Comparison of ENCODE assay signal across 10 mouse cellular contexts in genomic region chr2:24607905-24608764, GRCm38 (mm10).
A peak's percentile ranks its signal among the peaks of the same experiment; 100 is the strongest.
DNase-seq lines count a peak whose midpoint lies in the region; ATAC-seq and TF ChIP-seq lines count a peak whose summit lies in the region.
"Had no signal": no experiment of that assay in that cellular context is flagged by ENCODE, and none has a peak within 500 bp of the region (broad histone marks: within the 10 kb centered on the region; RNA-seq: fewer than 3 reads in every experiment).

No protein-coding gene starts in this region.

- 0 out of 2 replicates have a peak overlapping the region, but pooled peaks have one; percentile 3 for H3K27ac ChIP-seq in heart, embryonic 10.5 days
- H3K27ac ChIP-seq in heart, adult 2 months = no peak overlapping the region
- no peak overlapping the region for H3K27ac ChIP-seq in CH12.LX (ENCODE audit: insufficient read depth, low read depth)
- no peak overlapping the region for H3K27ac ChIP-seq in forebrain, embryonic 11.5 days (ENCODE audit: low read depth, low read length)
- H3K27ac ChIP-seq in limb, embryonic 13.5 days = no peak overlapping the region
- no peak overlapping the region for H3K27ac ChIP-seq in left cerebral cortex, adult 2 months

- no peak for DNase-seq in heart, embryonic 10.5 days (ENCODE audit: low spot score)
- no peak for DNase-seq in heart, adult 2 months
- DNase-seq in CH12.LX (ENCODE audit: extremely low read depth) = no peak
- peak; percentile 51 for DNase-seq in forebrain, embryonic 11.5 days (ENCODE audit: low spot score)
- DNase-seq in heart, postnatal 10 days = no peak
- DNase-seq in left cerebral cortex, adult 2 months (ENCODE audit: extremely low spot score in 1 of 2, low spot score in 2 of 2) = no peak
- no peak for DNase-seq in heart, adult 11 months
- DNase-seq: cerebellum, adult 8-10 months; kidney, adult 8-10 months had no signal

- TF ChIP-seq POLR2A in heart, adult 2 months (IDR thresholded peaks at IDR 0.05; ENCODE audit: insufficient read depth, low read depth, low read length) = no peak
- TF ChIP-seq POLR2A in CH12.LX (IDR thresholded peaks at IDR 0.05; ENCODE audit: low read depth, low read length) = no peak

- dilution Hi-C loops in CH12.LX (cut with MboI; ENCODE audit: extremely low pct_ligation_motif_present, extremely low pct_unique_long_range_greater_than_20kb, low sequenced_read_pairs) = no loop called here

- TF ChIP-seq RAD21 in CH12.LX (IDR thresholded peaks at IDR 0.05; ENCODE audit: low read depth, low read length) = no peak

- peak overlapping the region; percentile 39; the same call in 1 of the 2 replicates for H3K4me3 ChIP-seq in heart, embryonic 10.5 days
- no peak overlapping the region for H3K4me3 ChIP-seq in heart, adult 2 months
- no peak overlapping the region for H3K4me3 ChIP-seq in CH12.LX (replicated peaks in 1 of 3; ENCODE audit: low read depth in 2 of 3, low read length in 2 of 3, poor library complexity in 1 of 3)
- no peak overlapping the region for H3K4me3 ChIP-seq in forebrain, embryonic 11.5 days (ENCODE audit: low read depth, low read length)
- no peak overlapping the region for H3K4me3 ChIP-seq in limb, embryonic 13.5 days
- no peak overlapping the region for H3K4me3 ChIP-seq in left cerebral cortex, adult 2 months

- TF ChIP-seq CTCF in heart, adult 2 months (IDR thresholded peaks at IDR 0.05) = no peak
- TF ChIP-seq CTCF in CH12.LX (conservative IDR thresholded peaks at IDR 0.05 in 1 of 2, IDR thresholded peaks at IDR 0.05 in 1 of 2; ENCODE audit: low read depth in 2 of 2, low read length in 2 of 2) = no peak
- no peak for TF ChIP-seq CTCF in left cerebral cortex, adult 2 months (IDR thresholded peaks at IDR 0.05)

- TF ChIP-seq EP300 in heart, adult 2 months (IDR thresholded peaks at IDR 0.05; ENCODE audit: insufficient read depth, low read depth, low read length) = no peak
- no peak for TF ChIP-seq EP300 in CH12.LX (IDR thresholded peaks at IDR 0.05; ENCODE audit: low read length)

- H3K27me3 ChIP-seq in heart, embryonic 10.5 days (ENCODE audit: insufficient read depth, poor library complexity, severe bottlenecking) = peaks cover 41% of the 10 kb centered on the region
- H3K27me3 ChIP-seq in heart, adult 2 months (ENCODE audit: control insufficient read depth, insufficient read depth, low read length) = no peaks in the 10 kb centered on the region
- H3K27me3 ChIP-seq in CH12.LX (replicated peaks) = no peaks in the 10 kb centered on the region
- no peaks in the 10 kb centered on the region for H3K27me3 ChIP-seq in forebrain, embryonic 11.5 days (ENCODE audit: control insufficient read depth, insufficient read depth, low read length)
- H3K27me3 ChIP-seq in limb, embryonic 13.5 days = peaks cover 30% of the 10 kb centered on the region

- in situ Hi-C loops in CH12.LX (cut with MboI; ENCODE audit: low pct_ligation_motif_present, low pct_unique_long_range_greater_than_20kb, low sequenced_read_pairs) = no loop called here

- no peaks in the 10 kb centered on the region for H3K79me2 ChIP-seq in heart, adult 2 months (replicated peaks; ENCODE audit: control insufficient read depth, insufficient read depth, low read length)
- no peaks in the 10 kb centered on the region for H3K79me2 ChIP-seq in CH12.LX (replicated peaks; ENCODE audit: control insufficient read depth, extremely low read depth, insufficient read depth, poor library complexity, severe bottlenecking)

- H3K36me3 ChIP-seq in heart, embryonic 10.5 days = no peaks in the 10 kb centered on the region
- no peaks in the 10 kb centered on the region for H3K36me3 ChIP-seq in heart, adult 2 months (ENCODE audit: control insufficient read depth, insufficient read depth, low read length)
- H3K36me3 ChIP-seq in CH12.LX (replicated peaks in 1 of 2; ENCODE audit: control insufficient read depth in 1 of 2, insufficient read depth in 1 of 2, low read length in 1 of 2) = no peaks in the 10 kb centered on the region
- no peaks in the 10 kb centered on the region for H3K36me3 ChIP-seq in forebrain, embryonic 11.5 days (ENCODE audit: control insufficient read depth, insufficient read depth, low read length)
- no peaks in the 10 kb centered on the region for H3K36me3 ChIP-seq in limb, embryonic 13.5 days

- 0 out of 2 replicates have a peak overlapping the region, but pooled peaks have one; percentile 7 for H3K4me2 ChIP-seq in CH12.LX (ENCODE audit: insufficient read depth, low read depth, poor library complexity, severe bottlenecking)
- H3K4me2 ChIP-seq in forebrain, embryonic 11.5 days (ENCODE audit: low read depth, low read length, severe bottlenecking) = peak overlapping the region; percentile 20; the same call in 1 of the 2 replicates
- H3K4me2 ChIP-seq in limb, embryonic 13.5 days (replicated peaks) = peak overlapping the region; percentile 38

- ATAC-seq in forebrain, embryonic 11.5 days (replicated peaks; ENCODE audit: low FRiP score) = peak; percentile 66; the same call in 1 of the 2 replicates
- ATAC-seq in limb, embryonic 13.5 days (ENCODE audit: low FRiP score, low read depth) = no peak

- H3K9me3 ChIP-seq in heart, embryonic 10.5 days = no peaks in the 10 kb centered on the region
- H3K9me3 ChIP-seq in CH12.LX (replicated peaks; ENCODE audit: low read length) = no peaks in the 10 kb centered on the region
- no peaks in the 10 kb centered on the region for H3K9me3 ChIP-seq in forebrain, embryonic 11.5 days (ENCODE audit: control insufficient read depth, low read length)
- H3K9me3 ChIP-seq in limb, embryonic 13.5 days = no peaks in the 10 kb centered on the region

- intact Hi-C loops in heart, adult 2 months (cut with DNase I) = no loop called here
- intact Hi-C loops in heart, postnatal 10 days (cut with DNase I) = no loop called here
- intact Hi-C loops in left cerebral cortex, adult 2 months (cut with DNase I) = no loop called here

- 24% methylated on average over 13 of the region's 13 CpGs for WGBS in heart, embryonic 10.5 days
- WGBS in heart, adult 2 months = 36% methylated on average over 13 of the region's 13 CpGs
- WGBS in forebrain, embryonic 11.5 days = 18% methylated on average over 13 of the region's 13 CpGs
- WGBS in limb, embryonic 13.5 days = 25% methylated on average over 13 of the region's 13 CpGs

- no peak overlapping the region for H3K9ac ChIP-seq in heart, adult 2 months (ENCODE audit: low read depth, low read length)
- no peak overlapping the region for H3K9ac ChIP-seq in CH12.LX (ENCODE audit: insufficient read depth, low read depth)
- H3K9ac ChIP-seq in forebrain, embryonic 11.5 days (ENCODE audit: low read length) = no peak overlapping the region
- no peak overlapping the region for H3K9ac ChIP-seq in limb, embryonic 13.5 days

- H3K4me1 ChIP-seq in heart, embryonic 10.5 days = peaks cover 11% of the 10 kb centered on the region; the same call in 1 of the 2 replicates
- peaks cover 5% of the 10 kb centered on the region for H3K4me1 ChIP-seq in heart, adult 2 months (ENCODE audit: control insufficient read depth, insufficient read depth, low read length)
- H3K4me1 ChIP-seq in CH12.LX (ENCODE audit: control insufficient read depth in 1 of 2, insufficient read depth in 2 of 2) = peaks cover 7 to 38% of the 10 kb centered on the region in 2 experiments
- 0 out of 2 replicates have a peak, but pooled peaks cover 5% of the 10 kb centered on the region for H3K4me1 ChIP-seq in forebrain, embryonic 11.5 days (replicated peaks; ENCODE audit: control insufficient read depth, insufficient read depth, low read length)
- H3K4me1 ChIP-seq in limb, embryonic 13.5 days = no peaks in the 10 kb centered on the region

TF ChIP-seq in CH12.LX, 34 proteins besides CTCF, POLR2A, EP300 and RAD21:
- TF ChIP-seq ZMIZ1 (IDR thresholded peaks at IDR 0.05; ENCODE audit: low read depth, low read length) = no peak
- TF ChIP-seq ETS1 (conservative IDR thresholded peaks at IDR 0.05; ENCODE audit: low read depth, low read length) = no peak
- TF ChIP-seq USF2 (conservative IDR thresholded peaks at IDR 0.05; ENCODE audit: low read depth, low read length) = no peak
- TF ChIP-seq ELF1 (IDR thresholded peaks at IDR 0.05; ENCODE audit: low read depth, low read length) = no peak
- no peak for TF ChIP-seq USF1 (IDR thresholded peaks at IDR 0.05; ENCODE audit: low read depth, low read length)
- TF ChIP-seq SIN3A (IDR thresholded peaks at IDR 0.05; ENCODE audit: low read length) = no peak
- TF ChIP-seq JUND (conservative IDR thresholded peaks at IDR 0.05; ENCODE audit: low read depth, low read length) = no peak
- no peak for TF ChIP-seq POLR2AphosphoS2 (IDR thresholded peaks at IDR 0.05; ENCODE audit: low read depth, low read length)
- no peak for TF ChIP-seq ZNF384 (IDR thresholded peaks at IDR 0.05; ENCODE audit: low read depth, low read length)
- no peak for TF ChIP-seq UBTF (IDR thresholded peaks at IDR 0.05; ENCODE audit: low read depth, low read length)
TF ChIP-seq in CH12.LX: peak in this region for 0.
